Mouse (Mus musculus) ES-Bruce4 (cell line): ENCODE measurements at regions not wholly inside any gene's neighbourhood (a gene's known extent, or its start where the extent isn't known, plus 50 kb on each side); places are given as distances from the start of the nearest gene placed in this dataset.

Source experiments
- CTCF ChIP-seq: IDR thresholded peaks from one replicate; pipeline ENCODE4 v1.8.1; 2011; ENCODE audit warnings: low read depth, low read length
- POLR2A ChIP-seq: IDR thresholded peaks from one replicate; pipeline ENCODE4 v1.8.1; 2011; ENCODE audit warnings: low read length; ENCODE audit not compliant: insufficient read depth

DNA sequence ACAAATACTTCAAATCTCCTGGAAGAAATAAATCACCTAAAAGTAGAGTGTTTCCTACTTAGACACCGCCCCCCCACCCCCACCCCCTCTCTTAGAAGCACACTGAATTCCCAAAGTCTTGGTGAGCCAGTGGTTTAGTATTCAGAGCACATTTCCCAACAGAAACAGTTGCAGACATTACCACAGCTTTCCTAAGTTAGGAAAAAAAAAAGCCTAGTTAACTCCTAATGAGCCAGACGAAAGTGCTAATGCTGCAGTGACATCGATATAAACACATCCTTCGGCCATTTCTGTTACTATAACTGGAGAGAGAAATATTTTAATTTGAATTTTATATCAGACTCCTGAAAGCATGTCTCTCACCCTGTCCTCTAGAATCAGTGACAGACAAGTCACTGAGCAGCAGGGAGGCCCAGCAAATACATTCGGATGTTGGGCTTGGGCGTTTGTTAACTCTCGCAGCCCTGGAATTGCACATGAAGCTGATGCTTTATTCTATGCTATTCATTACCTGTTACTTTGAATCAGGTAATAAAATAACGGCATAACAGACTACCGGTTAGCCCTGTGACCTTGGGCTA lies 305.8 kb upstream of the Ldb2 start:
- TF ChIP-seq POLR2A (no peak), CTCF (no peak)
